Mouse (Mus musculus) liver, embryonic 13.5 days (tissue): ENCODE measurements around the gene Dusp13. TPM values are rescaled to one million over a fixed set of nuclear protein-coding genes. Genes with fewer than 3 reads are reported as not detected.
A peak's percentile ranks its signal among the peaks of the same experiment; 100 is the strongest.

ENCODE experiments used
- ATAC-seq: fragments of 200-750 bp; cut with Nextera tagmentation; 2 replicates; pipeline ENCODE4 v1.8.0; 2017; ENCODE audit warnings: low read depth, mild to moderate bottlenecking, moderate number of reproducible peaks, moderate library complexity
- DNase-seq: peaks from one replicate; pipeline ENCODE4 v3.0.0; 2022
- H3K27ac ChIP-seq: fragments of 300-500 bp; sonication (generic); 2 replicates; pipeline ENCODE4 v1.5.1; 2015; ENCODE audit warnings: moderate library complexity, mild to moderate bottlenecking, inconsistent platforms
- H3K27me3 ChIP-seq: fragments of 300-500 bp; sonication (generic); 2 replicates; pipeline ENCODE4 v1.6.1; 2015; ENCODE audit warnings: mild to moderate bottlenecking, inconsistent platforms
- H3K36me3 ChIP-seq: fragments of 300-500 bp; sonication (generic); 2 replicates; pipeline ENCODE4 v1.6.1; 2015; ENCODE audit warnings: mild to moderate bottlenecking, inconsistent platforms
- H3K4me1 ChIP-seq: fragments of 300-500 bp; sonication (generic); replicated peaks from 2 replicates; pipeline ENCODE4 v1.6.1; 2015; ENCODE audit warnings: inconsistent platforms
- H3K4me2 ChIP-seq: fragments of 300-500 bp; sonication (generic); 2 replicates; pipeline ENCODE4 v1.6.1; 2015; ENCODE audit warnings: inconsistent platforms, mild to moderate bottlenecking, moderate library complexity
- H3K4me3 ChIP-seq: fragments of 300-500 bp; sonication (generic); replicated peaks from 2 replicates; pipeline ENCODE4 v1.5.1; 2015; ENCODE audit warnings: mild to moderate bottlenecking, inconsistent platforms
- H3K9ac ChIP-seq: fragments of 300-500 bp; sonication (generic); 2 replicates; pipeline ENCODE4 v1.6.1; 2015; ENCODE audit warnings: mild to moderate bottlenecking, inconsistent platforms
- H3K9me3 ChIP-seq: fragments of 300-500 bp; sonication (generic); replicated peaks from 2 replicates; pipeline ENCODE4 v1.6.1; 2016; ENCODE audit warnings: inconsistent platforms
- WGBS: fragments of 180-500 bp; shearing (Covaris S2); methylation state at CpG from one replicate; pipeline ENCODE4 v1.1.7; 2015; ENCODE audit not compliant: insufficient replicate concordance; 5-methylcytosine and 5-hydroxymethylcytosine counted together
- polyA plus RNA-seq: library from polyadenylated mRNA; unstranded; fragments of >200 nt; fragmentation: Nextera tagmentation; extraction: Ambion mirVana; gene quantifications from 2 replicates; pipeline ENCODE4 v1.2.1, GENCODE M21; 2015

Gene Dusp13
- not detected in 2 replicates for polyA plus RNA-seq

DNA sequence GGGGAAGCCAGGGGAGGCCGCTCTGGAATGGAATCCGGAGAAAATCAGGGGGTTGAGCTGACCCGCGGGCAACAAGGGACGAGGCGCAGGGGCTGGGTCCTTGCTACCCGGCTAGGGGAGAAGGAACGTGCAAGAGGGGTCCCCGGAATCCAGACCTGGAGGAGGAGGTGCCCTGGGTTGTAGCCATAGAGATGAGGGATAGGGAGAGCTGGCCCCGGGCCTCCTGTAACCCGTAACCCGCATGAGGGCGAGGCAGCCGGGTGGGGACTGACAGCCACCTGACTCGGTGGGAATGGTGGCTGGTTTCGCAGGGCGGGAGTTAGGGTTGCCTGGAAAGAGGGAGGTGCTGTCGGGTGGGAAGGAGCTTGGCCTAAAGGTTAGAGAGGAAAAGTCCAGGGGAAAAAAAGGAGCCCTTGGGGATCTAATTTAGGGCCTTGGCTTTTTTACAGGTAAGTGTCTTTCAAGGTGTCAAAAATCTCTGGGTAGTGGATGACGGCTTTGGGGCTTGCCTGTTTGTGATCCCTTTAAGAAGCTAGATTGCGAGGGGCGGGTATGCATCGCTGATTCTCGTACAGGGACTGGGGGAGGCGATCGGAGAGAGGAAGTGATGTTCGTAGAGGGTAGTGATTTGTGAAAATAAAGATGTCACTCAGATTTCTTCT lies at the start of gene Dusp13:
TSS of gene Dusp13 (minus strand) at position 301 of the 662 bp plus-strand sequence.
- DNase-seq, result peak; percentile 57
- Histone ChIP-seq H3K9me3 (no peaks in the 10 kb centered on the region), H3K36me3 (no peaks in the 10 kb centered on the region), H3K9ac (peak within 1 kb of the TSS; percentile 92), H3K27me3 (no peaks in the 10 kb centered on the region), H3K4me3 (peak within 1 kb of the TSS; percentile 94), H3K4me1 (peaks cover 61% of the 10 kb centered on the region), H3K4me2 (peak within 1 kb of the TSS; percentile 76), H3K27ac (peak within 1 kb of the TSS; percentile 76)
- ATAC-seq, result peak; percentile 80
- under 1% methylated on average over 26 of the region's 26 CpGs for WGBS

DNA sequence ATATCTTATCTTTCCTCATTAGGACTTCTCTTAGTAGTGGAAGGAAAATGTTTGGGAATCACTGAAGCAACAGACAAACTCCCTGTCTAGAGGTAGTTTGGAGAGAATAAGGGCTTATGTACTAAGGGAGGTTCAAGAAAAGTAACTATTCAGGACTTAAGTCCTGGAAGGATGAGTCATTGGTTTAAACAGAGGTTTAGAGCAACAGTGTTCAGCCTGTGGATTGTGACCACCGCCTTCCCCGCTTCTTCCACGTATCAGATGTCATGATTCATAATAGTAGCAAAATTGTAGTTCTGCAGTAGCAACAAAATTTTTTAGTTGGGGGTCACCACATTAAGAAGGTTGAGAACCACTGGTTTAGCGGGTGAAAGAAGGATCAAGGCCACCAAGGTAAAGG lies 49.7 kb upstream of the Dusp13 start:
- no peak for ATAC-seq
- no peaks in the 10 kb centered on the region for H3K27me3 ChIP-seq
- no peak overlapping the region for H3K9ac ChIP-seq
- H3K4me2 ChIP-seq, result no peak overlapping the region
- no peaks in the 10 kb centered on the region for H3K9me3 ChIP-seq
- WGBS, result 88% methylated on average over 4 of the region's 4 CpGs
- H3K36me3 ChIP-seq, result peaks cover under 1% of the 10 kb centered on the region; the same call in 1 of the 2 replicates
- H3K4me1 ChIP-seq, result peaks cover 5% of the 10 kb centered on the region; the same call in 1 of the 2 replicates
- no peak for DNase-seq
- no peak overlapping the region for H3K4me3 ChIP-seq
- H3K27ac ChIP-seq, result no peak overlapping the region

DNA sequence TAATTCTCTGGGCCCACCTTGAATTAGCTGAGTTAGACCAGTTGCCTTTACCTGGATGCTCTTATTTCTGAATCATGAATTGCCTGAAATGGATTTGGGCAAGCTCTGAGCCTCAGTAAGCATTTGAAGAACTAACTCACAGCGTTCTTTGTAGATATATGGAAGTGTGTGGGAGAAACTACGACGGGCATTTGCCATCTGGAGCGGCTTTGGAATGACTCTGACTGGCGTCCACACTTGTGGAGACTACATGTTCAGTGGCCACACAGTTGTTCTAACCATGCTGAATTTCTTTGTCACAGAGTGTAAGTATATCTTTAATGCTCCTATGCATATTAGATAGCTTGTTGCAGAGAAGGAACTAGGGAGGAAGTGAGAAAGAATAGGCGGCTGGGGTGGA lies 41.3 kb upstream of the Dusp13 start:
- H3K27me3 ChIP-seq, result no peaks in the 10 kb centered on the region
- peaks cover 41% of the 10 kb centered on the region for H3K36me3 ChIP-seq
- ATAC-seq (no peak), DNase-seq (no peak)
- H3K9me3 ChIP-seq, result no peaks in the 10 kb centered on the region
- H3K27ac ChIP-seq, result no peak overlapping the region
- H3K9ac ChIP-seq, result no peak overlapping the region
- WGBS, result 83% methylated on average over 6 of the region's 6 CpGs
- no peak overlapping the region for H3K4me2 ChIP-seq
- no peak overlapping the region for H3K4me3 ChIP-seq
- H3K4me1 ChIP-seq, result peaks cover 9% of the 10 kb centered on the region

DNA sequence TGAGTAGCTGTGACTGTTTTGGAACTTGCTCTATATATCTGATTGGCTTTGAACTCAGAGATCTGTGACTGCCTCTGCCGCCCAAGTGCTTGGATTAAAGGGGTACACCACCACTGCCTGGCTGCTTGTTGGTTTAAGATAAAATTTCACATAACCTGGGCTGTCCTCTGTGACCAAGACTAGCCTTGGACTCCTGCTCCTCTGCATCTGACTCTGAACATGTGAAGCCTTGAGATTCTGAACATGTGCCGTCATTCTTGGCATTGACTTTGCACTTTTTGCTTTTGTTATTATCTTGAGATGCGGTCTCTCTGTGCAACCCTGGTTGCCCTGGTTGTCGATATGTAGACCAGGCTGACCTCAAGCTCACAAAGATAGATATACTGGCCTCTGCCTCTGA lies 40.7 kb upstream of the Dusp13 start:
- Histone ChIP-seq H3K9me3 (no peaks in the 10 kb centered on the region), H3K4me1 (peaks cover 9% of the 10 kb centered on the region), H3K9ac (no peak overlapping the region), H3K36me3 (peaks cover 42% of the 10 kb centered on the region), H3K27me3 (no peaks in the 10 kb centered on the region), H3K27ac (no peak overlapping the region), H3K4me2 (no peak overlapping the region), H3K4me3 (no peak overlapping the region)
- 61% methylated on average over 4 of the region's 4 CpGs for WGBS
- DNase-seq, result no peak
- ATAC-seq, result no peak

DNA sequence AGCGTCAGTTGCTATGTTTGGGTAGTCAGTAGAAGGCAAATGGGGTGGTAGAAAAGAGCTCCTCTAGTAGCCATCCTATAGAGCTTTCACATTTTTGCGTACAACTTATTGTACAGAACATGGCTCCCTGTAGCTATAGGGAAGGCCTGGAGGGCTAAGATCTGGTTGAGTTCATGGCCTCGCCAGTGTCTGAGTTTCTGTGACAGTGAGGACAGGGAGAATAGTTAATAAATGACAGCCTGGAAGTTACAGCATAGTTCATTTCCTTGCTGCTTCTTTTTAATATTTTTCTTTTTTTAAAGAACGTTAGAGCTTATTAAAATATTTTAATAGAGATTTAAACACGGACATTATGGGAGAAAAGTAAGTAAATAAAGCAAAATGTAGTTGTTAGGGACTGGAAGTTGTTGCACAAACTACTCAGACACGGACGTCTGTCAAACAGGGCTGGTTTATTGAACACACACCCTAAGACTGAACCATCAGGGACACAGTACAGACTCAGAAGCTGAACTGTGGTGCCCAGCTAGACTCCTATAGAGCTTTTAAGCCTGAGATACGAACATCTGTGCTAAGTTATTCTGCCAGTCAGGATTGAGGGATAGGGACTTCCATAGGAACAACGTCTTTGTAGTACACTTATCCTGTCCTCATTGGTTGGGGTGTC lies 39.7 kb upstream of the Dusp13 start:
- 75% methylated on average over 9 of the region's 9 CpGs for WGBS
- ATAC-seq (no peak), DNase-seq (no peak)
- H3K4me2 ChIP-seq, result no peak overlapping the region
- no peaks in the 10 kb centered on the region for H3K27me3 ChIP-seq
- H3K4me3 ChIP-seq, result no peak overlapping the region
- H3K27ac ChIP-seq, result 0 out of 2 replicates have a peak overlapping the region, but pooled peaks have one; percentile 39
- H3K9ac ChIP-seq, result no peak overlapping the region
- peaks cover 46% of the 10 kb centered on the region for H3K36me3 ChIP-seq
- no peaks in the 10 kb centered on the region for H3K9me3 ChIP-seq
- H3K4me1 ChIP-seq, result peaks cover 9% of the 10 kb centered on the region

DNA sequence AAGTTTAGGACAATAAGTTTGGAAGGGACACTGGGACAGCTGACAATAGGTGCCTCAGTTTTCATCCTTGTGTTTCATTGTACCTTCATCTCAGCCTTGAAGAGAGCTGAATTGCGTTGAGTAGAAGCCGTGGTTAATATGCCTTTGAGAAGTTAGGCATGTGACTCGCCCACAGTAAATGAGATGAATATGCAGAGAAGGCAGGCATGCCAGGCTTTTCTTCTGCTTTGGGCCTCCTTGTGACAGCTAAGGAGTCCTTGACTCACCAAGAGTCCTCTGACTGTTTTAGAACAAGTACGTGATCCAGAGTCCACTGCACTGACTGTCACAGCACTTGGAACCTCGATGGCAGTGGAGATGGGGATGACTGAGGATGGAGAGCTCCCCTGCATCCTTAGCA lies 37.1 kb upstream of the Dusp13 start:
- H3K4me2 ChIP-seq, result no peak overlapping the region
- ATAC-seq (no peak), DNase-seq (no peak)
- peaks cover 35% of the 10 kb centered on the region for H3K36me3 ChIP-seq
- no peak overlapping the region for H3K27ac ChIP-seq
- 83% methylated on average over 5 of the region's 5 CpGs for whole genome bisulfite sequencing
- peaks cover 9% of the 10 kb centered on the region for H3K4me1 ChIP-seq
- no peak overlapping the region for H3K9ac ChIP-seq
- no peak overlapping the region for H3K4me3 ChIP-seq
- H3K9me3 ChIP-seq, result no peaks in the 10 kb centered on the region
- H3K27me3 ChIP-seq, result no peaks in the 10 kb centered on the region

DNA sequence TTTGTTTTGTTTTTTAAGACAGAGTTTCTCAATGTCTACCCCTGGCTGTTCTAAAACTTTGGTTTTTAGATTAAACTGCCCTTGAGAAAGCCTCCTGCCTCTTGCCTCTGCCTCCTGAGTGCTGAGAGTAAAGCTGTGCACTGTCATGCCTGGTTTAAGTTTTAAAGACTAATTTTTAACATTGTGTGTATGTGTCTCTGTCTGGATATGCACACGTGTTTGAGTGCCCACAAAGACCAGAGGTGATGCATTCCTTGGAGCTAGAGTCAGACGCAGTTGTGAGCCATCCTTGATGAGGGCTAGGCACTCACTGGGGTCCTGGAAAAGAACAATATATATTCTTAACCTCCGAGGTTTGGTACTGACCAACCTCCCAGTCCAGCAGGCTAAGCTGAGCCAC lies 36.4 kb upstream of the Dusp13 start:
- Histone ChIP-seq H3K9me3 (no peaks in the 10 kb centered on the region), H3K27me3 (no peaks in the 10 kb centered on the region), H3K4me1 (peaks cover 9% of the 10 kb centered on the region), H3K27ac (no peak overlapping the region), H3K4me2 (no peak overlapping the region), H3K9ac (no peak overlapping the region), H3K36me3 (peaks cover 29% of the 10 kb centered on the region; the same call in 1 of the 2 replicates), H3K4me3 (no peak overlapping the region)
- 72% methylated on average over 3 of the region's 3 CpGs for WGBS
- no peak for DNase-seq
- ATAC-seq, result no peak

DNA sequence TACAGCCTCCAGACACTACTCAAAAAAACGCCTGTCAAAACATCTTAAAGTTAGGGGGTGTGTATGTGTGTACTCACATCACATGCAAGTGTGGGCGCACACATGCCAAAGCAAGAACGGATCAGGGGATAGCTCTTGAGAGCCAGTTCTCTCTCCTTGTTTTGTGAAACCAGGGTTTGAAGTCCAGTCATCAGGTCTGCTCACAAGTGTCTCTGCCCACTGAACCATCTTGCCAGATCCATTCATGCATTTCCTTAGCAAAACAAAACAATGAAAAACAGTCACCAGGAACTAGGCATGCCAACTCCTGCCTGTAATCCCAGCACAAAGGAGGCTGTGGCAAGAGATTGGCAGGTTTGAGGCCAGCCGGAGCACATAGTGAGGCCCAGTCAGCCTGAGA lies 35.5 kb upstream of the Dusp13 start:
- H3K27me3 ChIP-seq, result no peaks in the 10 kb centered on the region
- WGBS, result 78% methylated on average over 4 of the region's 4 CpGs

DNA sequence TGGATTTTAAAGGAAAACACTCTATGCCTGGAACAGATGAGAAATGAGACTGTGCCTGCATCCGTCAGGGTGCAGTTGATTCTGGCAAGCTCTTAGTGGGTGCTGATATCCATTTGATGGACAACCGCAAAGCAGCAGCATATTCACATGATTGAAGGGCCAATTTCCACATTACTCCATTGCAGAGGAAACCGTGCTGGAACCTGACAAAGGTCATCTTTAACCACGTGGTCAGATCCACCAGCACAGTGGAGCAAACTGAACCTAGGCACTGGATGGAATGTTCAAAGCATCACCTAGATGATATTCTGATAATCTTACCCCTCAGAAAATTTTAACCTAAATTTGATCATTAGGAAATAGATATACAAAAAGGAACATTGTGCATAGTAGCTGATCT lies 25.2 kb upstream of the Dusp13 start:
- 85% methylated on average over 4 of the region's 4 CpGs for WGBS
- peaks cover 37% of the 10 kb centered on the region for H3K36me3 ChIP-seq
- H3K9ac ChIP-seq, result no peak overlapping the region
- peaks cover 3% of the 10 kb centered on the region for H3K4me1 ChIP-seq
- no peak overlapping the region for H3K4me3 ChIP-seq
- DNase-seq (no peak), ATAC-seq (no peak)
- H3K27me3 ChIP-seq, result no peaks in the 10 kb centered on the region
- H3K9me3 ChIP-seq, result no peaks in the 10 kb centered on the region
- H3K4me2 ChIP-seq, result no peak overlapping the region
- no peak overlapping the region for H3K27ac ChIP-seq

More for the DNA sequence above, 35.5 kb upstream of the Dusp13 start:
- Histone ChIP-seq H3K4me3 (no peak overlapping the region), H3K27ac (no peak overlapping the region), H3K4me1 (peaks cover 7% of the 10 kb centered on the region), H3K4me2 (no peak overlapping the region), H3K9ac (no peak overlapping the region), H3K36me3 (peaks cover 26% of the 10 kb centered on the region; the same call in 1 of the 2 replicates), H3K9me3 (no peaks in the 10 kb centered on the region)
- DNase-seq (no peak), ATAC-seq (no peak)

DNA sequence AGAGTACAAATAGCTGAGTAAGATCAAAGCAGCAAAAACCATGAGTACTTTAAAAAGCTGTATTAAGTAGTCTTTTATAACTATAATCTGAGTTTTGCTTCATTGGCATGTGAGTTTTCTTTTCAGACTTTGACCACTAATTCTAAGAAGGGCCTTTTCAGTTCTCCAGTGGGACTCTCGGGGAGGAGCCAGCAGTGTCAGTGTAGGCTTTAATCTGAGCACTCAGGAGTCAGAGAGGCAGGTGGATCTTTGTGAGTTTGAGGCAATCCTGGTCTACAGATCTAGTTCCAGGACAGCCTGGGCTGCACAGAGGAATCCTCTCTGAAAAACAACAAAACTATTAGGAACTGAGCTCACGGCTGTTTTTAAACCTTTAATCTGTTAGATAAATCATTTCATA lies 23.0 kb upstream of the Dusp13 start:
- WGBS, result 66% methylated on average over 2 of the region's 2 CpGs
- no peak for DNase-seq
- Histone ChIP-seq H3K4me2 (no peak overlapping the region), H3K4me1 (peaks cover 6% of the 10 kb centered on the region), H3K36me3 (peaks cover 20% of the 10 kb centered on the region), H3K27me3 (no peaks in the 10 kb centered on the region), H3K4me3 (no peak overlapping the region), H3K9ac (no peak overlapping the region), H3K27ac (no peak overlapping the region), H3K9me3 (no peaks in the 10 kb centered on the region)
- ATAC-seq, result no peak

DNA sequence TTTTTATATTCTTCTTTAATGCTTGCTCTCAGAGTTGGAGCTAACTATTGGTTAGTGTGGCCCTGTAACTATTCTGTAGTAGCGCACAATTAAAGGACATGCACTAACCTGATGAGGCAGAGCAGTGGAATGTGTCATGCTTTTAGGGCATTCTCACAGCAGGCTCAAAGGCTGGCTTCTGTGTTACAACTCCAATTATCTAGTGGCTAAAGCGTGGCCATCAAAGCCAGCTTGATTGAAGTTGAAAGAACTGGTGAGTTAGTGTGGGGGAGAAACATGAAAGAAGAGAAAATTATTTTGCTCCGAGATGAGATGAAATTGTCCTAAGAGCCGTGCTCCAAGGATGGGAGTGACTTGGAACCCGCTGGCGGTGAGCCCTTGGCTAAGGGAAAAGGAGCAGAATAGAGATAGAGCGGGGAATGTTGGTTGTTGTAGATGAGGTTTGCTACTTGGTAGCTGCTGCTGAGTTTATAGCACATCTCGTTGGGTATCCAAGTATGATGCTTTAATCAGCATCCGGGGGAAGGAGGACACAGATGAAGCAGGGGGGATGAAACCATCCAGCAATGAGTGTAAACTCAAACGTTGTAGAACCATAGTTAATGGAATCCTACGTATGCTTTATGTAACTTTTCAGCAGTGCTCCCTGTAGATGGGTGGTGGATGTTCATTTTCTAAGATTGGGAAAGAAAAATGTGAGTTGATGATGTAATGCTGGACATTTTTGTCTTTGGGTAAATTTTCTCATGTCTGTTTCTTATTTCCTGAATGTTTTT lies 21.7 kb upstream of the Dusp13 start:
- Histone ChIP-seq H3K27ac (no peak overlapping the region), H3K4me1 (peaks cover 13% of the 10 kb centered on the region), H3K4me3 (no peak overlapping the region), H3K36me3 (peaks cover 14% of the 10 kb centered on the region), H3K9ac (no peak overlapping the region), H3K9me3 (no peaks in the 10 kb centered on the region), H3K27me3 (no peaks in the 10 kb centered on the region), H3K4me2 (no peak overlapping the region)
- ATAC-seq (no peak), DNase-seq (no peak)
- 79% methylated on average over 11 of the region's 11 CpGs for WGBS
